Mouse (Mus musculus) intestine, embryonic 16.5 days (tissue): ENCODE data around the gene P2rx5. TPM values are rescaled to one million over a fixed set of nuclear protein-coding genes. Genes with fewer than 3 reads are reported as not detected.

Experiments used
- ATAC-seq: fragments of 200-750 bp; cut with Nextera tagmentation; 2 replicates; pipeline ENCODE4 v1.8.0; 2017; ENCODE audit warnings: moderate TSS enrichment, moderate library complexity
- H3K27ac ChIP-seq: fragments of 300-500 bp; sonication (generic); 2 replicates; pipeline ENCODE4 v1.5.1; 2014; ENCODE audit warnings: mild to moderate bottlenecking, low read length
- H3K27me3 ChIP-seq: fragments of 300-500 bp; sonication (generic); replicated peaks from 2 replicates; pipeline ENCODE4 v1.6.1; 2014; ENCODE audit warnings: low read length, control low read depth, mixed read lengths; ENCODE audit not compliant: control insufficient read depth, insufficient read depth
- H3K36me3 ChIP-seq: fragments of 300-500 bp; sonication (generic); 2 replicates; pipeline ENCODE4 v1.6.1; 2014; ENCODE audit warnings: low read length, control low read depth; ENCODE audit not compliant: control insufficient read depth, insufficient read depth
- H3K4me1 ChIP-seq: fragments of 300-500 bp; sonication (generic); 2 replicates; pipeline ENCODE4 v1.6.1; 2014; ENCODE audit warnings: low read length, control low read depth, mixed read lengths; ENCODE audit not compliant: control insufficient read depth, insufficient read depth
- H3K4me2 ChIP-seq: fragments of 300-500 bp; sonication (generic); 2 replicates; pipeline ENCODE4 v1.6.1; 2014; ENCODE audit warnings: low read depth, low read length, control low read depth
- H3K4me3 ChIP-seq: fragments of 300-500 bp; sonication (generic); 2 replicates; pipeline ENCODE4 v1.5.1; 2014; ENCODE audit warnings: mild to moderate bottlenecking, low read length
- H3K9ac ChIP-seq: fragments of 300-500 bp; sonication (generic); 2 replicates; pipeline ENCODE4 v1.6.1; 2014; ENCODE audit warnings: low read depth, low read length
- H3K9me3 ChIP-seq: fragments of 300-500 bp; sonication (generic); 2 replicates; pipeline ENCODE4 v1.6.1; 2016; ENCODE audit warnings: low read length, control low read depth; ENCODE audit not compliant: control insufficient read depth
- WGBS: fragments of 180-500 bp; shearing (Covaris S2); extraction: QIAGEN DNeasy Blood & Tissue Kit; methylation state at CpG from one replicate; pipeline ENCODE4 v1.1.7; 2014; 5-methylcytosine and 5-hydroxymethylcytosine counted together
- polyA plus RNA-seq: library from polyadenylated mRNA; unstranded; fragments of >200 nt; fragmentation: Nextera tagmentation; extraction: Ambion mirVana; gene quantifications from 2 replicates; pipeline ENCODE4 v1.2.1, GENCODE M21; 2015

The P2rx5 gene
- polyA plus RNA-seq, 1 experiment from 2014 or later, result not detected

DNA sequence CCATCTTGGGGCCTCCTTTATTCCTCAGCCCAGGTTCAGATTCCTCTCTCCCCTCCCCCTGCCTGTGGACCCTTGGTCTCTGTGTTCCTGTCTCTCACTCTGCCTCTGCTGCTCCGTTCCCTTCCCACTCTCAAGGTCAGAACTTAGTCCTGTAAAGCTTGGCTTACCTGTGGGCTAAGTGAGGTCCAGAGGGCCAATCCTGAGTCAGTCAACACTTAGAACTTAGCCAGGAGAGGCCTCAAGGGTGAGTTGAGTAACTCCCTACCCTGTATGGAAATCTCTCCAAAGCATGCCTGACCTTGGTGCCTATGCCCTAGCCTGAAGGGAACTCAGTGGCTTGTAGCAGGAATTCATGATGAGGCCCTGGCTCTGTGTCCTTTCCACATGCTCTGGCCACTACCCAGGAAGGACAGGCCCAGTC, 15.9 kb upstream of the P2rx5 start:
- Histone ChIP-seq H3K27ac (no peak overlapping the region), H3K9ac (no peak overlapping the region), H3K9me3 (no peaks in the 10 kb centered on the region), H3K27me3 (no peaks in the 10 kb centered on the region), H3K4me1 (no peaks in the 10 kb centered on the region), H3K4me3 (no peak overlapping the region), H3K4me2 (no peak overlapping the region), H3K36me3 (no peaks in the 10 kb centered on the region)
- no peak for ATAC-seq
- 63% methylated on average over 1 of the region's 1 CpGs for WGBS

DNA sequence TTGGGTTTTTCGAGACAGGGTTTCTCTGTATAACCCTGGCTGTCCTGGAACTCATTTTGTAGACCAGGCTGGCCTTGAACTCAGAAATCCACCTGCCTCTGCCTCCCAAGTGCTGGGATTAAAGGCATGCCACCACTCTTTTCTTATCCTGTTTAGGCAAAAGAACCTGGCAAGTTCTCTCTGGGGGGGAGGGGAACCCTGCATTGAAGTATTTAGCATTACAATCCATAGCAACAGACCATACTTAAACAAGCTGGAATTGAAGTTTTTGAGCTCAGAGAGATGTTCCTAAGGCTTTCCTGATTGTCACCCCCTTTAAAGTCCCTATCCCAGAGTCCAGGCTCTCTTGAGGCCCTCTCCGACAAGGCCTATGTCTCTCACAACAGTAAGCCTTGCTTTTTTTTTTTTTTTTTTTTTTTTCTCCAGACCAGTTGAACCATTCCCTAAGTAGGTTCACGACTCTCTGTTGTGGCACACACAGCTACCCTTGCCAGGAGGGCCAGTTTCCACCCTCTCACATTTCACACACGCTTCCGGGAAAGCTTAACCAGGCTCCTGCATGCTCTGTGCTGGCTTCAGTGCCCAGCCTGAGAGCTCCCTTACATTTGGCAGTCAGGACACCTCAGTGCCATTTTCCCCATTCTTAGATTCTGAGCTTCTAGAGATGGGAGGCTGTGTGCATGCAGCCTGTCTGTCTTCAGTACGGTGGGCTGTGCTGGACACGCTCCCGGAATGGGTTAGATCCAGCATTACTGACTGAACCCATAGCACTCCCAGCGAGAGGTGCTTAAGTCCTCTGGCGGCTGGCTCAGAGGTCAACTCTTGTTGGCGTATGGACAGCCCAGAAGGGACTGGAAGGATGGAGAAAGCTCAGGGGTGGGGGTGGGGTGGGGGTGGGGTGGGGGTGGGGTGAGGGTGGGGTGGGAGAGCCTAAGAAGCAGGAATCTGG, 13.9 kb upstream of the P2rx5 start:
- Histone ChIP-seq H3K36me3 (no peaks in the 10 kb centered on the region), H3K27ac (no peak overlapping the region), H3K4me3 (no peak overlapping the region), H3K9ac (no peak overlapping the region), H3K4me1 (no peaks in the 10 kb centered on the region), H3K9me3 (no peaks in the 10 kb centered on the region), H3K4me2 (no peak overlapping the region), H3K27me3 (no peaks in the 10 kb centered on the region)
- no peak for ATAC-seq
- 64% methylated on average over 11 of the region's 11 CpGs for WGBS

DNA sequence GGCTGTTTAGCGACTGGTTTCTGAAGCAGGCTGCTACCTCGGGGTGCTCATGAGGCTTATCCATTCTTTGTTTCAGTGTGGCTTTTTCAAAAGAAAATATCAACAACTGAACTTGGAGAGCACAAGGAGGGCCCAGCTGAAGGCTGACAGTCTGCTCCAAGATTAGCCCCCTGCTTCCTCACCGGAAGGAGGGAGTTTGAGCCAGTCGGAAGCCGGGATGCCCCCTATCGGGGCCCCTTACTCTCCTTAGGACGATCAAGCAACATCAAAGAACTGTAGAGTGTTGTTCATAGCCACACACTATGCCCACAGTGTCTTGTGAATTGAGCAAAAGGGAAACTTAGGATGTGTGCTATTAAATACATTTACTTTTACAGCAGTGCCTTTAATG, 13.3 kb upstream of the P2rx5 start:
- no peaks in the 10 kb centered on the region for H3K27me3 ChIP-seq
- no peak for ATAC-seq
- WGBS, result 55% methylated on average over 7 of the region's 7 CpGs

DNA sequence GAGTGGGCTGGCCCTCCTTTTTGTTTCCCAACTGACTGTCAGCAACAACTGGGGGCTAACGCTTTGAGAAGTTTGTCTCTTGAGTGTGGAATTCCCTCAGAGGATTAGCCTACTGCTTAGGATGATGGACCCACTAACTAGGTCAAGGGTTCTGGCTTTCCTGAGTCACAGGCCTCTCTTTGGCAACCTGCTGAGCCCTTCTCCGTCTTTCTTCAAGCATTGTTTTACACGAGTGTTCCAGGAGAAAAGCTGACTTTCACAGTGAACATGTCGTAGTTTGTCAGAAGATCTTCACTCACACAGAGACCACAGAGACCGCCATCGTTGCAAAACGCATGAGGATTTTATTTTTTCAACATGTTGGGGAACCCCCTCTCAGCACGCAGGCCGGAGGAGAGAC, 12.0 kb upstream of the P2rx5 start:
- H3K27me3 ChIP-seq, result no peaks in the 10 kb centered on the region
- H3K9ac ChIP-seq, result no peak overlapping the region
- no peak overlapping the region for H3K27ac ChIP-seq
- no peak overlapping the region for H3K4me2 ChIP-seq
- WGBS, result 83% methylated on average over 9 of the region's 9 CpGs
- no peak for ATAC-seq
- no peaks in the 10 kb centered on the region for H3K36me3 ChIP-seq
- H3K9me3 ChIP-seq, result no peaks in the 10 kb centered on the region
- H3K4me3 ChIP-seq, result no peak overlapping the region
- H3K4me1 ChIP-seq, result no peaks in the 10 kb centered on the region

More for the DNA sequence above, 13.3 kb upstream of the P2rx5 start:
- Histone ChIP-seq H3K9ac (no peak overlapping the region), H3K4me1 (no peaks in the 10 kb centered on the region), H3K4me3 (no peak overlapping the region), H3K36me3 (no peaks in the 10 kb centered on the region), H3K27ac (no peak overlapping the region), H3K9me3 (no peaks in the 10 kb centered on the region), H3K4me2 (no peak overlapping the region)

DNA sequence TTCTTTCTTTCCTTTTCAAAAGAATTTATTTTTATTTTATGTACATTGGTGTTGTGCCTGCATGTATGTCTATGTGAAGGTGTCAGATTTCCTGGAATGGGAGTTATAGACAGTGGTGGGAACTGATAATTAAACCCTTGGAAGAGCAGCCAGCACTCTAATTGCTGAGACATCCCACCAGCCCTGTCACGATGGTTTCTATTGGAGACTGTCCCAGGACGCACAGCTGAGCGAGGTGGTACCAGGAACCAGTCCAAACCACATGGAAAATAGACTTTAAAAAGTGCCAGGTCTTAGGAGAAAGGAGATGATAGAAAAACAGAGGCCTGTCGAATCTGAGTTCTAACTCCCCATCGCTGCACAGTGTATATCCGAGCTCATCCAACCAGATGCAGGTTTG, 5.2 kb upstream of the P2rx5 start:
- Histone ChIP-seq H3K27me3 (0 out of 2 replicates have a peak, but pooled peaks cover 4% of the 10 kb centered on the region), H3K36me3 (no peaks in the 10 kb centered on the region), H3K9ac (no peak overlapping the region), H3K4me3 (no peak overlapping the region), H3K9me3 (no peaks in the 10 kb centered on the region), H3K4me2 (no peak overlapping the region), H3K27ac (no peak overlapping the region), H3K4me1 (no peaks in the 10 kb centered on the region)
- 72% methylated on average over 6 of the region's 6 CpGs for WGBS
- ATAC-seq, result no peak

DNA sequence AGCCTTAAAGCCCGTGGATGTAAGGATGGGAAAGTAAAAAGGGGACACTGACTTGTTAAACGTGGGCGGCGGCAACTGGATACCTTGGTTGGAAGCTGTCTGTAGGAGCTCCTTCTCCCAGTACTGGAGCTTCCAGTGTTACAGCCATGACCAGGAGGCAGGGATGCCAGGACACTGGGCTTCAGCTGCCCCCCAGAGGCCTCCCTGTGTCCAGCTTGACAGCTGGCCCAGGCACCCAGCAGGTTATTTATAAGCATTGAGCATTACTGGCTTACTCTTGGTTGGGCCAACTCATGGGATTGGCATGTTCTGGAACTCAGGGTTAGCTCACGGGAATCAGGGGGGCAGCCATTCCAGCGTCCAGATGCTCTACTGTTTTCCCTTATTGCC, 585 bp downstream of the P2rx5 start:
- ATAC-seq, result no peak
- WGBS, result 32% methylated on average over 6 of the region's 6 CpGs
- Histone ChIP-seq H3K9me3 (no peaks in the 10 kb centered on the region), H3K4me1 (no peaks in the 10 kb centered on the region), H3K4me3 (peak overlapping the region; percentile 51), H3K4me2 (peak overlapping the region; percentile 85), H3K9ac (peak overlapping the region; percentile 59; the same call in 1 of the 2 replicates), H3K36me3 (no peaks in the 10 kb centered on the region), H3K27ac (no peak overlapping the region), H3K27me3 (peaks cover 12% of the 10 kb centered on the region; the same call in 1 of the 2 replicates)

DNA sequence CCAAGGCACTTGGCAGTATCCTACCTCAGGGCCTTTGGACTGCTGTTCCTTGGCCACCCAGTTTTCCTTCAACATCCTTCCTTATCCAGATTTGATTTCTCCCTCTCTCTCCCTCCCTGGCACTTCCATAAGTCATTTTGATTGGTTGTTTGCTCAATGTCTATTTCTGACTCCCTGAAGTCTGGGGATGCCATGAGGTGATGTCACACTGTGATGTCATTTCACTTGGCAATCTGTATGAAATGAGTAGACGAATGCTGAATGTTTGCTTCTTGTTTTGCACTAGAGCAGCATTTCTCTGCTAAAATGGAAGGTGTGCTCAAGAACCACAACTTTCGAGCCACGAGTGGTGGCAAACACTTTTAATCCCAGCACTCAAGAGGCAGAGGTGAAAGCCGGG, 1.4 kb downstream of the P2rx5 start:
- Histone ChIP-seq H3K27me3 (peaks cover 12% of the 10 kb centered on the region; the same call in 1 of the 2 replicates), H3K9me3 (no peaks in the 10 kb centered on the region), H3K36me3 (no peaks in the 10 kb centered on the region), H3K4me1 (no peaks in the 10 kb centered on the region), H3K4me2 (no peak overlapping the region), H3K4me3 (no peak overlapping the region), H3K9ac (no peak overlapping the region), H3K27ac (no peak overlapping the region)
- no peak for ATAC-seq
- 79% methylated on average over 4 of the region's 4 CpGs for WGBS

DNA sequence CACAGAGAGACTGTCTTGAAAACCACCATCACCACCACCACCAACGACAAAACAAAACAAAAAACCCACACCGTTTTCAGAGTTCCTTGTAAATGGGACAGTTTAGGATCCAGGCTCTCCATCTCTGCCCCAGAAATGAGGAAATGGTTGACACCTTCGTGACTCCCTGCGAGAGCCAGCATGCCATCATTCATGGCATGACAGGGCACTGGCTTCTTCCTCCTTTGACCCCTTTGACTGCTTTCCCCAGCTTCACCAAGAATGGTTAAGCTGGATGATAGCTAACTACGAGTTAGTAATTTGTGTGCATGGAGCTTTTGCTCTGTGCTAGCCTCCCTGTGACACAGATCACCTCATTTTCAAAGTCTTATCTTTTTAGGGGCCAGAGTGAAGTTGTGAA, 2.1 kb downstream of the P2rx5 start:
- Histone ChIP-seq H3K9me3 (no peaks in the 10 kb centered on the region), H3K9ac (no peak overlapping the region), H3K27me3 (peaks cover 12% of the 10 kb centered on the region; the same call in 1 of the 2 replicates), H3K27ac (no peak overlapping the region), H3K4me2 (no peak overlapping the region), H3K4me3 (no peak overlapping the region), H3K4me1 (no peaks in the 10 kb centered on the region), H3K36me3 (no peaks in the 10 kb centered on the region)
- WGBS, result 59% methylated on average over 5 of the region's 5 CpGs
- no peak for ATAC-seq

DNA sequence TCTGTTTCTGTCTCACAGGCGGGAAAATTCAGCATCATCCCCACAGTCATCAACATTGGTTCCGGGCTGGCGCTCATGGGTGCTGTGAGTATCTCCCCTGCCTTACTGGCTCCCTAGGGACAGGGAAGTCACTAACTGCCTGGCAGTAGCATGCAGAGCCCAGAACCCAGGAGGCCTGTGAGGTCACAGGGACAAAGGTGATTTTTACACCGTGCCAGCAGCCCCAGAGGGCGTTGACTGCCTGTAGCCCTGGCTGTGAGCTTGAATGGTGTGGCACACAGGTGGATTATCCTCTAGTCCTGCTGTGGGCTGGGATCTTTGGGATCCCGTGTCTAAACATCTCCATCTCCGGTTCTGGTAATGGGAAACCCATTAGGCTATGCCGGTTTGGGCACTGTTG, 7.8 kb downstream of the P2rx5 start:
- WGBS, result 84% methylated on average over 8 of the region's 8 CpGs
- no peak for ATAC-seq
- Histone ChIP-seq H3K27me3 (no peaks in the 10 kb centered on the region), H3K4me2 (no peak overlapping the region), H3K4me1 (peaks cover 5% of the 10 kb centered on the region; the same call in 1 of the 2 replicates), H3K4me3 (no peak overlapping the region), H3K36me3 (no peaks in the 10 kb centered on the region), H3K9ac (no peak overlapping the region), H3K27ac (no peak overlapping the region), H3K9me3 (no peaks in the 10 kb centered on the region)
